Mouse (Mus musculus) midbrain, embryonic 10.5 days (tissue): Measurements from ENCODE around the gene Ttc28. TPM values are rescaled to one million over a fixed set of nuclear protein-coding genes. Genes with fewer than 3 reads are reported as not detected.
A peak's percentile ranks its signal among the peaks of the same experiment; 100 is the strongest.
"Not testable (repeated sequence)": the region's sequence is repeated elsewhere in the genome, so short reads cannot be mapped to it uniquely, and the experiment has no call there.

Experiments
- DNase-seq: peaks from one replicate; pipeline ENCODE4 v3.0.0-alpha.2; 2017; ENCODE audit warnings: low spot score
- H3K27ac ChIP-seq: fragments of 300-500 bp; sonication (generic); replicated peaks from 2 replicates; pipeline ENCODE4 v1.5.1; 2016; ENCODE audit warnings: mild to moderate bottlenecking
- H3K27me3 ChIP-seq: fragments of 300-500 bp; sonication (generic); 2 replicates; pipeline ENCODE4 v1.6.1; 2016; ENCODE audit warnings: low read depth, mild to moderate bottlenecking; ENCODE audit not compliant: poor library complexity, severe bottlenecking
- H3K36me3 ChIP-seq: fragments of 300-500 bp; sonication (generic); 2 replicates; pipeline ENCODE4 v1.6.1; 2016; ENCODE audit warnings: mild to moderate bottlenecking, moderate library complexity
- H3K4me1 ChIP-seq: fragments of 300-500 bp; sonication (generic); 2 replicates; pipeline ENCODE4 v1.6.1; 2016
- H3K4me3 ChIP-seq: fragments of 300-500 bp; sonication (generic); 2 replicates; pipeline ENCODE4 v1.5.1; 2016; ENCODE audit warnings: mild to moderate bottlenecking, moderate library complexity
- H3K9me3 ChIP-seq: fragments of 300-500 bp; sonication (generic); replicated peaks from 2 replicates; pipeline ENCODE4 v1.6.1; 2016; ENCODE audit warnings: mild to moderate bottlenecking
- WGBS: fragments of 180-500 bp; shearing (Covaris S2); methylation state at CpG from one replicate; pipeline ENCODE4 v1.1.7; 2016; 5-methylcytosine and 5-hydroxymethylcytosine counted together
- polyA plus RNA-seq: library from polyadenylated mRNA; unstranded; fragments of >200 nt; fragmentation: Nextera tagmentation; extraction: Ambion mirVana; gene quantifications from 2 replicates; pipeline ENCODE4 v1.2.1, GENCODE M21; 2016

Gene Ttc28
- polyA plus RNA-seq, 1 experiment from 2014 or later = 9.4 TPM

GRCm38 (mm10) chr5:111237176-111237636, 357.6 kb downstream of the Ttc28 start:
- Histone ChIP-seq H3K36me3 (peaks cover 47% of the 10 kb centered on the region), H3K9me3 (no peaks in the 10 kb centered on the region), H3K27ac (no peak overlapping the region), H3K27me3 (peaks cover 20% of the 10 kb centered on the region), H3K4me1 (peaks cover 40% of the 10 kb centered on the region), H3K4me3 (no peak overlapping the region)
- WGBS = 93% methylated on average over 9 of the region's 9 CpGs
- no peak for DNase-seq

DNA sequence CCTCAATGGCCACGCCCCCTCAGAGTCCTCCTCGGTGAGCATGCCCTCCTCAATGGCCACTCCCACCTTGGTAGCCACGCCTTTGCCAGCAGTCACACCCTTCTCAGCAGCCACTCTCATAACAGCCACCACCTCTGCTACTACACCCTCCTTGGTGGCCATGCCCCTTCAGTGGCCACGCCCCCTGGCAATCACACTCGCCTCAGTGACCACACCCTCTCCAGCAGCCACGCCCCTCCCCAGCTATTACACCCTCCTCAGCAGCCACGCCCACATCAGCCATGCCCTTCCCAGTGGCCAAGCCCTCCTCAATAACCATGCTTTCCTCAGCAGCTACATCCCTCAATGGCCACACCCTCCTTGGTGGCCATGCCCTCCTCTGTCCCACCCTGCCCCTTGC, 359.6 kb downstream of the Ttc28 start:
- Histone ChIP-seq H3K9me3 (no peaks in the 10 kb centered on the region), H3K36me3 (peaks cover 40% of the 10 kb centered on the region), H3K4me1 (peaks cover 46% of the 10 kb centered on the region), H3K4me3 (no peak overlapping the region), H3K27ac (no peak overlapping the region), H3K27me3 (peaks cover 20% of the 10 kb centered on the region)
- WGBS = 47% methylated on average over 7 of the region's 7 CpGs
- DNase-seq = no peak

GRCm38 (mm10) chr5:111243447-111244040, 363.9 kb downstream of the Ttc28 start:
- peaks cover 25% of the 10 kb centered on the region for H3K27me3 ChIP-seq
- no peaks in the 10 kb centered on the region for H3K9me3 ChIP-seq
- H3K4me1 ChIP-seq = peaks cover 61% of the 10 kb centered on the region
- 26% methylated on average over 14 of the region's 14 CpGs for WGBS
- DNase-seq = peak; percentile 57
- no peak overlapping the region for H3K4me3 ChIP-seq
- peak overlapping the region; percentile 55; the same call in 1 of the 2 replicates for H3K27ac ChIP-seq
- H3K36me3 ChIP-seq = peaks cover 12% of the 10 kb centered on the region

DNA sequence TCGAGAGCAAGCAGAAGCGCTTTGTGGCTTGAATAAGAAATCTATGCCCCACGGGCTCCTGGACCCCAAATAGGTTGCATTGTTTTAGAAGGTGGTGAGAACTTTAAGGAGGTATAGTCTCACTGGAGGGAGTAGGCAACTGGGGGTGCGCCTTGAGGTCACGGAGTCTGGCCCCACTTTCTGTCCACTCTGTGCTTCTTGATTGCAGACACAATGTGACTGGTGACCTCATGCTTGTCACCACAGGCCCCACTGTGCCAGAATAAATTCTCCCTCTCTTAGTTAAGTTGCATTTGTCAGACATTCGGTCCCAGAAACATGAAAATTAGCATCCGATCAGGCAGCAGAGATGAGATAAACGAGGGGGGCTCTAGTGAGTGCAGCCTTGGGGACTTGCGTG, 364.5 kb downstream of the Ttc28 start:
- Histone ChIP-seq H3K27me3 (peaks cover 25% of the 10 kb centered on the region), H3K4me3 (no peak overlapping the region), H3K36me3 (peaks cover 9% of the 10 kb centered on the region; the same call in 1 of the 2 replicates), H3K9me3 (no peaks in the 10 kb centered on the region), H3K4me1 (peaks cover 60% of the 10 kb centered on the region), H3K27ac (peak overlapping the region; percentile 55; the same call in 1 of the 2 replicates)
- no peak for DNase-seq
- WGBS = 48% methylated on average over 9 of the region's 9 CpGs

GRCm38 (mm10) chr5:111247571-111248265, 368.1 kb downstream of the Ttc28 start:
- H3K27ac ChIP-seq = 0 out of 2 replicates have a peak overlapping the region, but pooled peaks have one; percentile 34
- 0 out of 2 replicates have a peak, but pooled peaks cover 4% of the 10 kb centered on the region for H3K27me3 ChIP-seq
- DNase-seq = no peak
- no peaks in the 10 kb centered on the region for H3K36me3 ChIP-seq
- 90% methylated on average over 10 of the region's 10 CpGs for WGBS
- H3K4me3 ChIP-seq = no peak overlapping the region
- H3K9me3 ChIP-seq = no peaks in the 10 kb centered on the region
- peaks cover 56% of the 10 kb centered on the region for H3K4me1 ChIP-seq

DNA sequence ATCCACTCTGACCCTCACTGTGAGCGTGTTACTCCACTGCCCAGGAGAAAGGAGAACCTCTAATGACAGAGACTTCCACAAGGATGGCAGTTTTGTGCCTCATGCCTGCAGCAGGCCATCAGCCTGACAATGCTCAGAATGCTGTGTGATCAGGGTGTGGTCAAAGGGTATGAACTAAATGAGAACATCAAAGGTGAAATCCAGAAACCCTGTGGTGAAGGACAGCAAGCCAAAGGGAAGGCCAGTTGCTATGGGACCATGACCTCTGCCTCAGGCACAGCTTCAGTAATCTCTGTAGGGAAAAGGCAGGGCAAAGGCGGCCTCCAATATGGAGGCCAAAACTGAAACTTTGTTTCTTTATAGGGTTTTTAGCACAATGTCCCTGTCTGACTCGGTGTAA, 372.5 kb downstream of the Ttc28 start:
- H3K4me1 ChIP-seq = peaks cover 61% of the 10 kb centered on the region
- no peak overlapping the region for H3K27ac ChIP-seq
- H3K27me3 ChIP-seq = no peaks in the 10 kb centered on the region; the same call in 1 of the 2 replicates
- no peak for DNase-seq
- H3K9me3 ChIP-seq = no peaks in the 10 kb centered on the region
- H3K4me3 ChIP-seq = no peak overlapping the region
- no peaks in the 10 kb centered on the region for H3K36me3 ChIP-seq
- WGBS = 77% methylated on average over 3 of the region's 3 CpGs

DNA sequence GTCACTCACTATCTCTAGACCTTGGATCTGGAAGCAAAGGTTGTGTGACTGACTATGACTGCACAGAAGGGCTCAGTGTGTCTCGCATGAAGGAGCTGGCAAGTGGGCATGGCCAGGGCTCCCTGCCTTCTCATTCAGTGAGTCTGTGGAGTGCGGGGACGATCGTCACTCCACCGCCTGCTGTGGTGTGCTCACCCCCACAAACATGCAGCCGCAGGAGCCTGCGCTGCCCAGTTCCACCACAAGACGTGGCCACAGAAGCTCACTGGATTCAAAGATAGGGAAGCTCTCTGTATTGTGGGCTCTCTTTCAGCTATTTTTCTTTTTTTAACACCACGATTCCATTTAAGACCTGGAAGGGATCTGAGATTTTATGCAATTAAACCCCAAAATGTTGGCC, 374.8 kb downstream of the Ttc28 start:
- peaks cover 60% of the 10 kb centered on the region for H3K4me1 ChIP-seq

GRCm38 (mm10) chr5:111254781-111255180, 375.2 kb downstream of the Ttc28 start:
- peak overlapping the region; percentile 80 for H3K27ac ChIP-seq
- no peak overlapping the region for H3K4me3 ChIP-seq
- no peak for DNase-seq
- no peaks in the 10 kb centered on the region; the same call in 1 of the 2 replicates for H3K27me3 ChIP-seq
- 85% methylated on average over 11 of the region's 11 CpGs for WGBS
- no peaks in the 10 kb centered on the region for H3K9me3 ChIP-seq
- no peaks in the 10 kb centered on the region for H3K36me3 ChIP-seq
- peaks cover 56% of the 10 kb centered on the region for H3K4me1 ChIP-seq

More for the DNA sequence above, 374.8 kb downstream of the Ttc28 start:
- H3K36me3 ChIP-seq = no peaks in the 10 kb centered on the region
- H3K27ac ChIP-seq = peak overlapping the region; percentile 80; the same call in 1 of the 2 replicates
- no peaks in the 10 kb centered on the region for H3K9me3 ChIP-seq
- DNase-seq = no peak
- H3K4me3 ChIP-seq = no peak overlapping the region
- 82% methylated on average over 9 of the region's 9 CpGs for WGBS
- no peaks in the 10 kb centered on the region; the same call in 1 of the 2 replicates for H3K27me3 ChIP-seq

DNA sequence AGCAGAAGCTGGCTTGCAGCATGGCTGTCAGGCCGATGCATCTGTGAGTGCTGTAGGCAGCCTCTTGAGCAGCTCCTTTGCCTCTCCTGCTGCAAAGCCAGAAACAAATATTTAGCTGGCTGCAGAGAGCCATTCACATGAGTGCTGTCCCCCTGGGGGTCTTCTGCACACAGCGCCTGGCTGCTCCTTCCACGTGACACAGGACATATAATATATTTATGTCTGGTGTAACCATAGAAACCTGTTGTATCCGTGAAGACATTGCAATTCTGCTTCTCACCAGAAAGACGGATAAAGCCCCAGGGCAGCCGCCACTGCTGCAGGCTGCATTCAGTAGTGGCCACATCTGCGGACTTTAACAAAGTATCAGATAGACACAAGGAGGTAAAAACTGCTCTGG, 376.6 kb downstream of the Ttc28 start:
- H3K4me1 ChIP-seq = peaks cover 56% of the 10 kb centered on the region

DNA sequence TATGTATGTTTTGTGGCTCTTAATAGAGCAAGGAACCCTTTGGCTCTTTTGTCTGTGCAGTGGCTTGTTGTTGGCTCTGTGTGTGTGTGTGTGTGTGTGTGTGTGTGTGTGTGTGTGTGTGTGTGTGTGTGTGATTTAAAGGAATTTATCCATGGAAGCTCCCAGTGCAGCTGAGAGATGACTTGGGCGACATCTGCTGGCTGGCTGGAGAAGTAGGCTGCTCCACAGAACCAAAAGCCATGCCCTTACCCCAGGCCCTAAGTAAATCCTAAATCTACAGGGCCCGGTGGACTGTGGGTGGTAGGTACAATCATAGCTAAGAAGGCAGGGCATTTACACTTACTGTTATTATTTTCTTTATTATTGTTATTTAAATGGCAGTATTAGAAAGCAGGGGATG, 377.5 kb downstream of the Ttc28 start:
- peaks cover 54% of the 10 kb centered on the region for H3K4me1 ChIP-seq
- no peaks in the 10 kb centered on the region; the same call in 1 of the 2 replicates for H3K27me3 ChIP-seq
- H3K9me3 ChIP-seq = no peaks in the 10 kb centered on the region
- H3K27ac ChIP-seq = peak overlapping the region; percentile 80
- no peaks in the 10 kb centered on the region for H3K36me3 ChIP-seq
- no peak overlapping the region for H3K4me3 ChIP-seq
- peak; percentile 82 for DNase-seq
- WGBS = 3% methylated on average over 2 of the region's 2 CpGs

More for the DNA sequence above, 376.6 kb downstream of the Ttc28 start:
- no peaks in the 10 kb centered on the region for H3K9me3 ChIP-seq
- peak; percentile 56 for DNase-seq
- no peaks in the 10 kb centered on the region; the same call in 1 of the 2 replicates for H3K27me3 ChIP-seq
- H3K36me3 ChIP-seq = no peaks in the 10 kb centered on the region
- H3K4me3 ChIP-seq = peak overlapping the region; percentile 29; the same call in 1 of the 2 replicates
- 24% methylated on average over 7 of the region's 7 CpGs for WGBS
- peak overlapping the region; percentile 80 for H3K27ac ChIP-seq

DNA sequence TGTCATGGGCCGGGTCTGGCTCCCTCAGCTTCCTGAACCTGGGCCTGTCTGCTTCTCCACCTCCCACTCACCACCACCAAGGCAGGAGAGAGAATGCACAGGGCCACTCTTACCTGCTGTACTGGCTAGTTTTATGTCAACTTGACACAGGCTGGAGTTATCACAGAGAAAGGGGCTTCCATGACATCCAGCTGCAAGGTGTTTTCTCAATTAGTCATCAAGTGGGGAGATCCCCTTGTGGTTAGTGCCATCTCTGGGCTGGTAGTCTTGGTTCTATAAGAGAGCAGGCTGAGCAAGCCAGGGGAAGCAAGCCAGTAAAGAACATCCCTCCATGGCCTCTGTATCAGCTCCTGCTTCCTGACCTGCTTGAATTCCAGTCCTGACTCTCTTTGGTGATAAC, 381.6 kb downstream of the Ttc28 start:
- 92% methylated on average over 1 of the region's 1 CpGs for WGBS

DNA sequence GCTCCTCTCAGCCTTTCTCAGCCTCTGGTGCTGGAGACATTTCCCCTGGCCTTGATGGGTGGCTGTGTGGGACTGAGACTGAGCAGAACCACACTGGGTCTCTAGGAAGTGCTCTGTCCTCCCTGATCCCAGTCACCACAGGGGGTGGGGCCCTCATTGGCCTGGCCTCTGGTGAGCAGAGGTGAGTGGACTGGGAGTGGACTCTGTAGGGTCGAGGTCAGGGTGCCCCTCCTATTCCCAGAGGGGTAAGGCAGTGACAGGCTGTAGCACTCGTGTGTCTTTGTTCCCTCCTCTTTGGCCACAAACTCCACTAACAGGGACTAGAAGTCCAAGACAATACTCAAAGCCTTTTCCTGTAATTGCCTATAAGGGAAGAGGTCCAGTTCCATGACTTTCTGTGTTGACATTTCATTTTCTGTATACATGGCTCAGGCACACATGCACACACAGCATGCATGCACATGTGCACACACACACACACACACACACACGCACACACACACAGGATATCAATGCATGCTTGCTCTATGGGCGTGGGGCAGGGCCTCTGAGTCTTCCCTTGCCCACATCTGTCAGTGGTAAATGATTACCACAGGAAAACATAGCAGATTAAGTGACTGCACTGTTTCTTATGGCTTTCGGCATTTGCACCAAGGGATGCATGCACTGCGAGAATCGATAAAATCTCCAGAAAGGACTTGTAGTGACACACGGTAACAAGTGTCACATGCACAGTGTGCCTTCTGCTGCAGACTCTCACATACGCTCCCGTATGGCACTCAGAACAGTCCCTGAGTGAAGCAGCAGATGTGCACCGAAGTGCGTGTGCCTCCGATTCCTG, 382.4 kb downstream of the Ttc28 start:
- Histone ChIP-seq H3K4me1 (peaks cover 43% of the 10 kb centered on the region), H3K9me3 (peaks cover 9% of the 10 kb centered on the region), H3K4me3 (no peak overlapping the region), H3K36me3 (peaks cover 18% of the 10 kb centered on the region), H3K27ac (peak overlapping the region; percentile 63; the same call in 1 of the 2 replicates), H3K27me3 (no peaks in the 10 kb centered on the region; the same call in 1 of the 2 replicates)
- no peak for DNase-seq
- WGBS = 78% methylated on average over 13 of the region's 13 CpGs

More for the DNA sequence above, 381.6 kb downstream of the Ttc28 start:
- not testable (repeated sequence) for H3K9me3 ChIP-seq, H3K27me3 ChIP-seq, H3K4me3 ChIP-seq, H3K27ac ChIP-seq, DNase-seq
- peaks cover 10% of the 10 kb centered on the region for H3K36me3 ChIP-seq
- H3K4me1 ChIP-seq = peaks cover 51% of the 10 kb centered on the region
